Comparison of ENCODE assay signal across 7 mouse cellular contexts in genomic region chr9:110448857-110449617, GRCm38 (mm10). TPM values are rescaled to one million over a fixed set of nuclear protein-coding genes. Genes with fewer than 3 reads are reported as not detected.
DNase-seq lines count a peak whose midpoint lies in the region; ATAC-seq lines count a peak whose summit lies in the region.

No protein-coding gene starts in this region.

- intact Hi-C loops in left cerebral cortex, postnatal 4 days (cut with DNase I): loop anchor here (10.0 kb wide), 1 partner anchor 256 kb away; no protein-coding TSS in a partner anchor

- peak; percentile 80 for DNase-seq in adrenal gland, postnatal 10 days
- DNase-seq in embryonic facial prominence, embryonic 10.5 days (ENCODE audit: low spot score): peak; percentile 87
- peak; percentile 27 for DNase-seq in gonadal fat pad, adult 2 months (ENCODE audit: low read depth)
- DNase-seq in kidney, adult 11 months: peak; percentile 43
- peak; percentile 72 for DNase-seq in left cerebral cortex, postnatal 4 days
- peak; percentile 57 for DNase-seq in spleen, adult 12 weeks (ENCODE audit: low spot score)

- peak overlapping the region; percentile 41; the same call in 1 of the 2 replicates for H3K27ac ChIP-seq in embryonic facial prominence, embryonic 10.5 days (replicated peaks)
- H3K27ac ChIP-seq in midbrain, embryonic 12.5 days (replicated peaks): no peak overlapping the region

- 30% methylated on average over 11 of the region's 11 CpGs for WGBS in embryonic facial prominence, embryonic 10.5 days
- 26% methylated on average over 11 of the region's 11 CpGs for WGBS in midbrain, embryonic 12.5 days

- no peak overlapping the region for H3K9ac ChIP-seq in midbrain, embryonic 12.5 days (replicated peaks)

- H3K4me2 ChIP-seq in midbrain, embryonic 12.5 days (replicated peaks): no peak overlapping the region

- peaks cover 5% of the 10 kb centered on the region for H3K4me1 ChIP-seq in embryonic facial prominence, embryonic 10.5 days
- H3K4me1 ChIP-seq in midbrain, embryonic 12.5 days: peaks cover 3% of the 10 kb centered on the region; the same call in 1 of the 2 replicates

- peaks cover 29% of the 10 kb centered on the region for H3K36me3 ChIP-seq in embryonic facial prominence, embryonic 10.5 days (replicated peaks)
- peaks cover 13% of the 10 kb centered on the region for H3K36me3 ChIP-seq in midbrain, embryonic 12.5 days

- H3K27me3 ChIP-seq in embryonic facial prominence, embryonic 10.5 days (replicated peaks; ENCODE audit: low read depth, poor library complexity, severe bottlenecking): no peaks in the 10 kb centered on the region
- H3K27me3 ChIP-seq in midbrain, embryonic 12.5 days: no peaks in the 10 kb centered on the region

- 0 out of 2 replicates have a peak overlapping the region, but pooled peaks have one; percentile 6 for H3K4me3 ChIP-seq in embryonic facial prominence, embryonic 10.5 days
- no peak overlapping the region for H3K4me3 ChIP-seq in midbrain, embryonic 12.5 days

- peak; percentile 68 for ATAC-seq in midbrain, embryonic 12.5 days (ENCODE audit: low FRiP score, low read depth)

- no peaks in the 10 kb centered on the region for H3K9me3 ChIP-seq in embryonic facial prominence, embryonic 10.5 days
- H3K9me3 ChIP-seq in midbrain, embryonic 12.5 days: no peaks in the 10 kb centered on the region

RNA-seq across cellular contexts. Expression of gene Klhl18, which starts 27.5 kb away (rescaled TPM):
- total RNA-seq in adrenal gland, postnatal 10 days (2021): 10 to 100 TPM; 12.3 to 13.8 TPM
- polyA plus RNA-seq in embryonic facial prominence, embryonic 10.5 days (2016; fragmentation: Nextera tagmentation; extraction: Ambion mirVana): 10.6 and 10.7 TPM in 2 replicates
- 13.4 and 14.7 TPM in 2 replicates for polyA plus RNA-seq in gonadal fat pad, adult 2 months (2012; rRNA removed)
- 10 to 100 TPM; 48.9 to 52.4 TPM for total RNA-seq in left cerebral cortex, postnatal 4 days (2021)
- polyA plus RNA-seq in midbrain, embryonic 12.5 days (2016; fragmentation: Nextera tagmentation; extraction: Ambion mirVana): 11.9 and 12.2 TPM in 2 replicates

RNA-seq across cellular contexts. Expression of gene Kif9, which starts 27.7 kb away (rescaled TPM):
- under 1 TPM; 0.45 to 0.79 TPM for total RNA-seq in adrenal gland, postnatal 10 days (2021)
- polyA plus RNA-seq in embryonic facial prominence, embryonic 10.5 days (2016; fragmentation: Nextera tagmentation; extraction: Ambion mirVana): 1.1 and 1.3 TPM in 2 replicates
- polyA plus RNA-seq in gonadal fat pad, adult 2 months (2012; rRNA removed): 2.0 and 2.9 TPM in 2 replicates
- 1 to 10 TPM; 3.3 to 3.6 TPM for total RNA-seq in left cerebral cortex, postnatal 4 days (2021)
- 1.4 and 1.7 TPM in 2 replicates for polyA plus RNA-seq in midbrain, embryonic 12.5 days (2016; fragmentation: Nextera tagmentation; extraction: Ambion mirVana)

RNA-seq across cellular contexts. Expression of gene Ngp, which starts 29.5 kb away (rescaled TPM):
- total RNA-seq in adrenal gland, postnatal 10 days (2021): 10 to 100 TPM; 25.5 to 35.5 TPM
- polyA plus RNA-seq in embryonic facial prominence, embryonic 10.5 days (2016; fragmentation: Nextera tagmentation; extraction: Ambion mirVana): not detected in 2 replicates
- polyA plus RNA-seq in gonadal fat pad, adult 2 months (2012; rRNA removed): 0.10 and 0.23 TPM in 2 replicates
- total RNA-seq in left cerebral cortex, postnatal 4 days (2021): under 1 TPM in 1 of 2 experiments, not detected in 1; 0.42 TPM
- polyA plus RNA-seq in midbrain, embryonic 12.5 days (2016; fragmentation: Nextera tagmentation; extraction: Ambion mirVana): 1.1 and 2.8 TPM in 2 replicates

RNA-seq across cellular contexts. Expression of gene Ptpn23, which starts 41.0 kb away (rescaled TPM):
- 10 to 100 TPM; 33.4 to 38.8 TPM for total RNA-seq in adrenal gland, postnatal 10 days (2021)
- polyA plus RNA-seq in embryonic facial prominence, embryonic 10.5 days (2016; fragmentation: Nextera tagmentation; extraction: Ambion mirVana): 15.1 and 15.5 TPM in 2 replicates
- 15.0 and 24.1 TPM in 2 replicates for polyA plus RNA-seq in gonadal fat pad, adult 2 months (2012; rRNA removed)
- 10 to 100 TPM; 66.7 to 73.3 TPM for total RNA-seq in left cerebral cortex, postnatal 4 days (2021)
- 18.2 and 21.5 TPM in 2 replicates for polyA plus RNA-seq in midbrain, embryonic 12.5 days (2016; fragmentation: Nextera tagmentation; extraction: Ambion mirVana)

Comparison
In these comparisons a context has a peak if more than half of its experiments do, and no peak if none do; other contexts are left out.
1. DNase-seq: peak in every context shown above with its lines; median percentile 87 in embryonic facial prominence, embryonic 10.5 days; 80 in adrenal gland, postnatal 10 days; 72 in left cerebral cortex, postnatal 4 days; 57 in spleen, adult 12 weeks; 43 in kidney, adult 11 months; 27 in gonadal fat pad, adult 2 months.